Mouse (Mus musculus): ENCODE data around the gene Mprip. TPM values are rescaled to one million over a fixed set of nuclear protein-coding genes. Genes with fewer than 3 reads are reported as not detected.

The Mprip gene
- total and polyA plus RNA-seq, 2 experiments from 2014 or later = 35.9 to 135 TPM

DNA sequence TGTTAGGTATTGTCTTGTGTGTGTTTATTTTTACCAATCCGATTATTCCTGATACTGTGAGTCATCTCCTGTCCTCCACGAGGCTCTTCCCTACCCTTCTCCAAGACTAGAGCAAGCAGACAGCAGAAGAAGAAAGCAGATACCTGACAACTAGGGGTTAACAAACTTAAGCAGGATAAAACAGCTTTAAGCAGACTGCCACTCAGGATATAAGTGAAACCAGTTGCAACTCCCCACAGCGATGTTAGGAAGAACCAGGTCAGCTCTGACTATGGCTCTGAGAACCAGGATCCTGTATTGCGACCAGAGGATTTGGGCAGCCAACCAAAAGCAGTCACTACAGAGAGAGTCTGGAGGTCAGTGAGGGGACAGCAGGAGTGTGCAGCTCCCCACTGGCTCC is 150.1 kb downstream of the Mprip start:
- WGBS = 47% methylated on average over 4 of the region's 4 CpGs
- Histone ChIP-seq H3K9me3 (replicated peaks; ENCODE audit: control insufficient read depth, low read length) (no peaks in the 10 kb centered on the region), H3K9ac (replicated peaks; ENCODE audit: low read depth, low read length) (no peak overlapping the region), H3K4me3 (ENCODE audit: low read depth, low read length) (no peak overlapping the region), H3K4me1 (ENCODE audit: control insufficient read depth, insufficient read depth) (peaks cover 12% of the 10 kb centered on the region), H3K27me3 (ENCODE audit: control insufficient read depth, insufficient read depth, low read length) (no peaks in the 10 kb centered on the region), H3K4me2 (ENCODE audit: low read depth, low read length) (no peak overlapping the region), H3K36me3 (replicated peaks; ENCODE audit: control insufficient read depth, insufficient read depth, low read length) (peaks cover 22% of the 10 kb centered on the region), H3K27ac (ENCODE audit: low read depth) (no peak overlapping the region)
- ATAC-seq (ENCODE audit: insufficient read depth, low read depth) (no peak), DNase-seq (ENCODE audit: low spot score) (no peak)
- TF ChIP-seq EP300 (IDR thresholded peaks at IDR 0.05; ENCODE audit: low read depth) (no peak), CTCF (IDR thresholded peaks at IDR 0.05; ENCODE audit: low read depth) (no peak)

DNA sequence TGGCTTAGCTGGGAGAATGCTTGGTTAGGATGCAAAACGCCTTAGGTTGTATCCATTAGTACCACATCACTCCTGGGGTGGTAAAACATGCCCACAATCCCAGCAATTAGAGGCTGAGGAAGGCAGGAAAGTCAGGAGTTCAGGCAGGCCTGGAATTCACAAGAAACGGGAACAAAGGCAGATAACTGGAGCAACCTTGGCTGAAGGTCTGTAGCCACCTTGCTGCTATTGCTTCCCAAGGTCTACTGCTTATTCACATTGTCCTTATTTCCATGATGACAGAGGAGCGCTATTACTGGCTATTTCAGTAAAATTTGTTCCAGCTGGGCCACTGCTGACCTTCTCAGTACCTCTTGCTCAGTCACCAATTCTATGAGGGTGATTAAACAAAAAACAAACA is 152.2 kb downstream of the Mprip start:
- H3K4me3 ChIP-seq (ENCODE audit: low read depth, low read length) = no peak overlapping the region
- peaks cover 24% of the 10 kb centered on the region for H3K36me3 ChIP-seq (replicated peaks; ENCODE audit: control insufficient read depth, insufficient read depth, low read length)
- no peak overlapping the region for H3K27ac ChIP-seq (ENCODE audit: low read depth)
- H3K9ac ChIP-seq (replicated peaks; ENCODE audit: low read depth, low read length) = no peak overlapping the region
- peaks cover 10% of the 10 kb centered on the region for H3K4me1 ChIP-seq (ENCODE audit: control insufficient read depth, insufficient read depth)
- DNase-seq (ENCODE audit: low spot score) = no peak
- no peaks in the 10 kb centered on the region for H3K27me3 ChIP-seq (ENCODE audit: control insufficient read depth, insufficient read depth, low read length)
- TF ChIP-seq EP300 (IDR thresholded peaks at IDR 0.05; ENCODE audit: low read depth) (no peak), CTCF (IDR thresholded peaks at IDR 0.05; ENCODE audit: low read depth) (no peak)
- WGBS = 61% methylated on average over 3 of the region's 3 CpGs
- no peak overlapping the region for H3K4me2 ChIP-seq (ENCODE audit: low read depth, low read length)
- no peaks in the 10 kb centered on the region for H3K9me3 ChIP-seq (replicated peaks; ENCODE audit: control insufficient read depth, low read length)
- ATAC-seq (ENCODE audit: insufficient read depth, low read depth) = no peak

DNA sequence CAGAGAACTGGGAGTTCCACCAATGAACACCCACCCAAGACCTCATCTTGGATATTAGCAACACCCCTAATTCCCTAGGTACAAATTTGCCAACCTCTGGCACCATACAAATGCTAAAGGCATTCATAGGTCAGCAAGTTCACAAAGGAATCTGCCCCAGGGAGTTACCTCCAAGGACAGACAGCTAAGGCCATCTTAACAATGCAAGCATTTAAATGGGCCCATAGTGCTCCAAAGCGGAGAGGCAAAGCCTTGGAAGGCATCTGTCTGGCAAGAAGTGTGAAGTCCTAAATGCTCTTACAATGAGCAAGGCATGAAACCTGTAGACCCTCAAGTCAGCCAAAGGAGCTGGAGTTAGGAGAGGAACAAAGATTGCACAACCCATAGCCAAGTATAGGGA is 153.2 kb downstream of the Mprip start:
- Histone ChIP-seq H3K9me3 (replicated peaks; ENCODE audit: control insufficient read depth, low read length) (no peaks in the 10 kb centered on the region), H3K36me3 (replicated peaks; ENCODE audit: control insufficient read depth, insufficient read depth, low read length) (peaks cover 34% of the 10 kb centered on the region), H3K4me1 (ENCODE audit: control insufficient read depth, insufficient read depth) (0 out of 2 replicates have a peak, but pooled peaks cover 6% of the 10 kb centered on the region), H3K4me2 (ENCODE audit: low read depth, low read length) (no peak overlapping the region), H3K27me3 (ENCODE audit: control insufficient read depth, insufficient read depth, low read length) (no peaks in the 10 kb centered on the region), H3K9ac (replicated peaks; ENCODE audit: low read depth, low read length) (no peak overlapping the region), H3K27ac (ENCODE audit: low read depth) (no peak overlapping the region), H3K4me3 (ENCODE audit: low read depth, low read length) (no peak overlapping the region)
- no peak for TF ChIP-seq EP300 (IDR thresholded peaks at IDR 0.05; ENCODE audit: low read depth)
- TF ChIP-seq CTCF (IDR thresholded peaks at IDR 0.05; ENCODE audit: low read depth) = no peak
- DNase-seq (ENCODE audit: low spot score) (no peak), ATAC-seq (ENCODE audit: insufficient read depth, low read depth) (no peak)
- 93% methylated on average over 1 of the region's 1 CpGs for WGBS

DNA sequence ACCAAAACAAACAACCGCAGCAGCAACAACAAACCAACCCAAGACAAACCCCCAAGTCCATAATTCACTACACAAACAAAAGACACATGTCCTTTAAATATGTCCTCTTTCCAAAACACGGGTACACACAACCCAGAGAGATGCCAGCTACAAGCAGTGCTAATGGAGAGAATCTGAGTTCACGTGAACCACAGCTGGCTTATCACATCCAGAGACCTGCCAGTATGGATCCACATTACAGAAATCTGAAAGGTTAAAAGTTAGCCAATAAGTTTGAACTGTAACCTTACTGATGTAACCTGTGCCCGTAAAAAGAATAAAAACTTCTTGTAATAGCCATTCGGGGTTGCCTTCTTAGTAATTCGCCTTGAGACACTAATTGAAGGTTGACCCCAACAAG is 153.8 kb downstream of the Mprip start:
- no peak for ATAC-seq (ENCODE audit: insufficient read depth, low read depth)
- TF ChIP-seq EP300 (IDR thresholded peaks at IDR 0.05; ENCODE audit: low read depth) (no peak), CTCF (IDR thresholded peaks at IDR 0.05; ENCODE audit: low read depth) (no peak)
- 90% methylated on average over 6 of the region's 6 CpGs for WGBS
- no peaks in the 10 kb centered on the region for H3K9me3 ChIP-seq (replicated peaks; ENCODE audit: control insufficient read depth, low read length)
- no peak for DNase-seq (ENCODE audit: low spot score)
- no peak overlapping the region for H3K4me2 ChIP-seq (ENCODE audit: low read depth, low read length)
- H3K36me3 ChIP-seq (replicated peaks; ENCODE audit: control insufficient read depth, insufficient read depth, low read length) = peaks cover 40% of the 10 kb centered on the region
- no peak overlapping the region for H3K27ac ChIP-seq (ENCODE audit: low read depth)
- no peaks in the 10 kb centered on the region for H3K27me3 ChIP-seq (ENCODE audit: control insufficient read depth, insufficient read depth, low read length)
- 0 out of 2 replicates have a peak, but pooled peaks cover 6% of the 10 kb centered on the region for H3K4me1 ChIP-seq (ENCODE audit: control insufficient read depth, insufficient read depth)
- H3K4me3 ChIP-seq (ENCODE audit: low read depth, low read length) = no peak overlapping the region
- no peak overlapping the region for H3K9ac ChIP-seq (replicated peaks; ENCODE audit: low read depth, low read length)

DNA sequence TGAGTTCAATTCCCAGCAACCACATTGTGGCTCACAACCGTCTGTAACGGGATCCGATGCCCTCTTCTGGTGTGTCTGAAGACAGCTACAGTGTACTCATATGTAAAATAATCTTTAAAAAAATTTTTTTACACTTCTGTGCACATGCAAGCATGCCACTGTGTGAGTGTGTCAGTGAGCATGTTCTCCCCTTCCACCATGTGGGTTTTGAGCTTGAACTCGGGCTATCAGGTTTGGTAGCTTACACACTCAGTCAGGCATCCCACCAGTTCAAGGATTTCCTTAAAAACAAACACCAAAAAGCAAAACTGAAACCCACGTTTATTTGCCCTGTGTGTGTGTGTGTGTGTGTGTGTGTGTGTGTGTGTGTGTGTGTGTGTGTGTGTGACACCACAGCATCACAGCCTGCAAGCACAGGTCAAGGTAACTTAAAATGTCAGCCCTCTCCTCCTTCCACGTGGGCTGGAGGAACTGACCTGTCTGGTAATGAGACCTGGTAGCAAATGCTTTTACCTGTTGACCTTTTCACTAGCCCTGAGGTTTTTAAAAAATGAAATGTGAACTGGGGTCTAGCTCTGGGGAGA is 154.5 kb downstream of the Mprip start:
- 85% methylated on average over 6 of the region's 6 CpGs for WGBS
- no peak overlapping the region for H3K9ac ChIP-seq (replicated peaks; ENCODE audit: low read depth, low read length)
- H3K4me3 ChIP-seq (ENCODE audit: low read depth, low read length) = no peak overlapping the region

DNA sequence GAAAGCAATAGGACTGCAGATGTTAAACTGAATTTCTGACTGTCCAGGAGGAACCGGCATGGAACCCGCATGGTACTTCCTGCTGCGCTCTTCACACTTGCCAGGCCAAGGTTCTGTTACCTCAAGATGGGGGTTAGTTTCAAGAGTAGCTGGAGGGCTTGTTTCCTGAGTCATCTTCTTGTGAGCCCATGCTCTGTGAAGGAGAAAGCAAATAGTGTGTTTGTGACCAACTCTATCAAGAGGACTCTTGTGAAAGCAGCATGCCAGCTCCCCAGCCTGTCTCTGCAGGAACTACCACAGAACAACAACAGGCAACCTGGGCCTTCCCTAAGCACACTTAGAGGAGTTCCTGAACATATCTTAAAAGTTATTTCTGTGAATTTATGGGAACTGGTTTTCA is 156.8 kb downstream of the Mprip start:
- H3K4me2 ChIP-seq (ENCODE audit: low read depth, low read length) = no peak overlapping the region
- H3K9me3 ChIP-seq (replicated peaks; ENCODE audit: control insufficient read depth, low read length) = no peaks in the 10 kb centered on the region
- DNase-seq (ENCODE audit: low spot score) (no peak), ATAC-seq (ENCODE audit: insufficient read depth, low read depth) (no peak)
- H3K4me3 ChIP-seq (ENCODE audit: low read depth, low read length) = no peak overlapping the region
- peaks cover 67% of the 10 kb centered on the region for H3K36me3 ChIP-seq (replicated peaks; ENCODE audit: control insufficient read depth, insufficient read depth, low read length)
- no peaks in the 10 kb centered on the region for H3K27me3 ChIP-seq (ENCODE audit: control insufficient read depth, insufficient read depth, low read length)
- no peak overlapping the region for H3K9ac ChIP-seq (replicated peaks; ENCODE audit: low read depth, low read length)
- H3K27ac ChIP-seq (ENCODE audit: low read depth) = no peak overlapping the region
- H3K4me1 ChIP-seq (ENCODE audit: control insufficient read depth, insufficient read depth) = no peaks in the 10 kb centered on the region
- no peak for TF ChIP-seq CTCF (IDR thresholded peaks at IDR 0.05; ENCODE audit: low read depth)
- no peak for TF ChIP-seq EP300 (IDR thresholded peaks at IDR 0.05; ENCODE audit: low read depth)
- 97% methylated on average over 3 of the region's 3 CpGs for WGBS

More for the DNA sequence above, 154.5 kb downstream of the Mprip start:
- ATAC-seq (ENCODE audit: insufficient read depth, low read depth) (no peak), DNase-seq (ENCODE audit: low spot score) (no peak)
- H3K4me1 ChIP-seq (ENCODE audit: control insufficient read depth, insufficient read depth) = 0 out of 2 replicates have a peak, but pooled peaks cover 4% of the 10 kb centered on the region
- TF ChIP-seq EP300 (IDR thresholded peaks at IDR 0.05; ENCODE audit: low read depth) = no peak
- H3K27me3 ChIP-seq (ENCODE audit: control insufficient read depth, insufficient read depth, low read length) = no peaks in the 10 kb centered on the region
- peaks cover 47% of the 10 kb centered on the region for H3K36me3 ChIP-seq (replicated peaks; ENCODE audit: control insufficient read depth, insufficient read depth, low read length)
- H3K27ac ChIP-seq (ENCODE audit: low read depth) = no peak overlapping the region
- no peak overlapping the region for H3K4me2 ChIP-seq (ENCODE audit: low read depth, low read length)
- no peaks in the 10 kb centered on the region for H3K9me3 ChIP-seq (replicated peaks; ENCODE audit: control insufficient read depth, low read length)
